Mouse (Mus musculus) liver, adult 2 months (tissue): ENCODE measurements around the gene Nrxn3.

ENCODE experiments used
- CTCF ChIP-seq: fragments of 200-500 bp; IDR thresholded peaks from 2 replicates; pipeline ENCODE4 v1.5.1; 2011; ENCODE audit warnings: low read depth, low read length, control low read depth
- POLR2A ChIP-seq: fragments of 200-500 bp; IDR thresholded peaks from 2 replicates; pipeline ENCODE4 v1.6.1; 2011; ENCODE audit warnings: low read length, control low read depth; ENCODE audit not compliant: insufficient read depth; ENCODE audit errors: extremely low read depth

- TF ChIP-seq CTCF (no peak), POLR2A (no peak)
Observed at GRCm38 (mm10) chr12:88835821-88836220, 113.1 kb downstream of the Nrxn3 start.
